Mouse (Mus musculus) MEL (cell line): Measurements from ENCODE around the gene Fgfr2.

Experiments used
- CTCF ChIP-seq, 3 experiments: IDR thresholded peaks in 2 of 3; conservative IDR thresholded peaks in 1 of 3; 2 replicates each; pipeline ENCODE4 v1.5.1; 2011 to 2012; ENCODE audit warnings: low read length in 3 of 3, low read depth in 2 of 3, mild to moderate bottlenecking in 2 of 3, improper control_type of control experiment in 1 of 3, inconsistent platforms in 1 of 3, mixed read lengths in 1 of 3, moderate library complexity in 1 of 3; ENCODE audit not compliant: control insufficient read depth in 1 of 3, insufficient read depth in 1 of 3, poor library complexity in 1 of 3, severe bottlenecking in 1 of 3
- EP300 ChIP-seq, 2 experiments: IDR thresholded peaks; 2 replicates each; pipeline ENCODE4 v1.6.1; 2011; ENCODE audit warnings: improper control_type of control experiment in 2 of 2, low read length in 2 of 2, low read depth in 1 of 2, mild to moderate bottlenecking in 1 of 2
- GATA1 ChIP-seq: IDR thresholded peaks from 2 replicates; pipeline ENCODE4 v1.6.1; 2011; ENCODE audit warnings: low read depth, low read length, improper control_type of control experiment
- HCFC1 ChIP-seq: IDR thresholded peaks from 2 replicates; pipeline ENCODE4 v1.6.1; 2012; ENCODE audit warnings: low read depth, mild to moderate bottlenecking, inconsistent platforms, low read length, improper control_type of control experiment, moderate library complexity
- MXI1 ChIP-seq: IDR thresholded peaks from 2 replicates; pipeline ENCODE4 v1.6.1; 2011; ENCODE audit warnings: mild to moderate bottlenecking, low read depth, low read length, improper control_type of control experiment
- POLR2A ChIP-seq, 2 experiments: IDR thresholded peaks; 2 replicates each; pipeline ENCODE4 v1.6.1; 2011 to 2012; ENCODE audit warnings: low read length in 2 of 2, mild to moderate bottlenecking in 2 of 2, control low read depth in 1 of 2, improper control_type of control experiment in 1 of 2, low read depth in 1 of 2, moderate library complexity in 1 of 2; ENCODE audit not compliant: control insufficient read depth in 1 of 2, insufficient read depth in 1 of 2, poor library complexity in 1 of 2
- POLR2AphosphoS2 ChIP-seq: IDR thresholded peaks from 2 replicates; pipeline ENCODE4 v1.6.1; 2011; ENCODE audit warnings: low read length, improper control_type of control experiment
- POLR2AphosphoS5 ChIP-seq: IDR thresholded peaks from 2 replicates; pipeline ENCODE4 v1.6.1; 2012; ENCODE audit warnings: low read depth, borderline replicate concordance, mild to moderate bottlenecking, inconsistent platforms, low read length, moderate library complexity, mixed read lengths
- TAL1 ChIP-seq: IDR thresholded peaks from 2 replicates; pipeline ENCODE4 v1.6.1; 2012; ENCODE audit warnings: mild to moderate bottlenecking, inconsistent platforms, low read length, moderate library complexity, mixed read lengths
- USF2 ChIP-seq, 2 experiments: IDR thresholded peaks; 2 replicates each; pipeline ENCODE4 v1.6.1; 2011 to 2012; ENCODE audit warnings: improper control_type of control experiment in 2 of 2, low read length in 2 of 2, borderline replicate concordance in 1 of 2, inconsistent platforms in 1 of 2, low read depth in 1 of 2, mild to moderate bottlenecking in 1 of 2; ENCODE audit not compliant: insufficient read depth in 1 of 2
- ZC3H11A ChIP-seq: IDR thresholded peaks from 2 replicates; pipeline ENCODE4 v1.6.1; 2012; ENCODE audit warnings: low read depth, mild to moderate bottlenecking, inconsistent platforms, low read length, improper control_type of control experiment
- ZNF384 ChIP-seq: IDR thresholded peaks from 2 replicates; pipeline ENCODE4 v1.6.1; 2012; ENCODE audit warnings: low read depth, mild to moderate bottlenecking, inconsistent platforms, low read length, improper control_type of control experiment

DNA sequence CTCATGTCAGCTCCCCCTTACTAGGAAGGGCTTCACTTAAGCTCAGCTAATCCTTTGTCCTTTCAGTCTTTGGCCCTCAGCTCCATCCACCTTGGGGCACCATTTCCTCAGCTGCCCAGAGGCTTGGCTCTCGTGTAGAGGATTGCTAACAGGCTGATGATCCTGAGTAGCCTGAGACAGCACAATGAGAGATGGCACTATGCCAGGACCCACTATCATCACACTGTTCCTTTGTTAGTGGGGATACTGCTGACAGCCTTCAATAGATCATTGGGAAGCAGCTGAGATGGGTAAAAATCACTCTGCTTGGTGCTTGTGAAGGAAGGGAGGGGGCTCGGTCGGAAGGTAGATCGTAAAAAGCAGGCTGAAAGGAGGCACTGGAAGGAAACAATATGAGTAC is 693.8 kb downstream of the Fgfr2 start:
- TF ChIP-seq CTCF (IDR thresholded peaks at IDR 0.05 in 2 of 3, conservative IDR thresholded peaks at IDR 0.05 in 1 of 3; ENCODE audit: control insufficient read depth in 1 of 3, insufficient read depth in 1 of 3, low read depth in 2 of 3, low read length in 3 of 3, poor library complexity in 1 of 3, severe bottlenecking in 1 of 3) (no peak), TAL1 (no peak), POLR2A (IDR thresholded peaks at IDR 0.05; ENCODE audit: control insufficient read depth in 1 of 2, insufficient read depth in 1 of 2, low read depth in 1 of 2, low read length in 2 of 2, poor library complexity in 1 of 2) (no peak), USF2 (IDR thresholded peaks at IDR 0.05; ENCODE audit: borderline replicate concordance in 1 of 2, insufficient read depth in 1 of 2, low read depth in 1 of 2, low read length in 2 of 2) (no peak), POLR2AphosphoS2 (no peak), HCFC1 (no peak), ZC3H11A (no peak), ZNF384 (no peak), POLR2AphosphoS5 (no peak), EP300 (IDR thresholded peaks at IDR 0.05; ENCODE audit: low read depth in 1 of 2, low read length in 2 of 2) (no peak), MXI1 (no peak), GATA1 (no peak)
